Mouse (Mus musculus) gastrocnemius, postnatal 4 days (tissue): Measurements from ENCODE around the gene Pou6f1. TPM values are rescaled to one million over a fixed set of nuclear protein-coding genes. Genes with fewer than 3 reads are reported as not detected.
"Not testable (repeated sequence)": the region's sequence is repeated elsewhere in the genome, so short reads cannot be mapped to it uniquely, and the experiment has no call there.

Experiments
- DNase-seq, 2 experiments: peaks; one replicate each; pipeline ENCODE4 v3.0.0; 2021 to 2022; ENCODE audit warnings: low spot score in 2 of 2, mixed read lengths in 2 of 2
- total RNA-seq, 2 experiments: library from RNA; stranded (reverse); gene quantifications; 2 replicates each; pipeline ENCODE4 v1.2.3; 2021

Pou6f1 gene
- total RNA-seq, 2 experiments from 2014 or later = 15.2 TPM

DNA sequence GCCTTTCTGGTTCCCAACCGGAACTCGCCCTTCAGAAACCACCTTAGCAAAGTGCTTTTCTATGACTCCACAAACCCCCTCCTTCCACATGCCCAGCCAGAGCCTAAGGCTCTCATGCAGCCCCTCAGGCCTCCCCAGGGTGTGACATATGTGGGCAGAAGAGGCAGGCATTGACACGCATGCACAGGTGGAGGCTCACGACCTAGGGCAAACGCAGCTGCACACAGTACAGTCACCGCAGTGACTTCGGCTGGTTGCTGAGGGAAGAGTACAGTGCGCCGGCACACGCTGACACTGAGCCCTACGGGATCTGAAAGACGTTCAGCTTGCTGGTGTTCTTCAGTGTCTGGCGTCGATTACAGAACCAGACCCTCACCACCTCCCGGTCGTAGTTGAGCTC, 21.8 kb downstream of the Pou6f1 start:
- DNase-seq = no peak

DNA sequence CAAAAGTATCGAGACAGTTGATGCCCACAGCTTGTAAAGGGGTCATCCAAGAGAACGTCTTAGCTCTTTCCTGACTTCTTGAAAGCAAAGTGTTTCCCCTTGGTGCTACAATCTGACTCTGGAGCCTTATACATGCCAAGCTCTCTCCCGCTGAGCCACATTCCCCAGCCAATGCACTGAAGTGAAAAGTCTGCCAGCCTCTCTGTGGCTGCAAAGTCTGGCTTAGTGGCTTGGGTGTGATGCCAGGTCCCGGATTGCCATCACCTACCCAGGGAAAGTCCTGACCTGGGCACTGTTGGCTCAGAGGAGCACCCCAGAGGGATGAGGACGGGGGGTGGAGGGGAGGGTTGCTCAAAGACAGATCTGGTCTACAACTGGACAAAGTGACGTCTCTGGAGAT, 23.0 kb downstream of the Pou6f1 start:
- no peak for DNase-seq

DNA sequence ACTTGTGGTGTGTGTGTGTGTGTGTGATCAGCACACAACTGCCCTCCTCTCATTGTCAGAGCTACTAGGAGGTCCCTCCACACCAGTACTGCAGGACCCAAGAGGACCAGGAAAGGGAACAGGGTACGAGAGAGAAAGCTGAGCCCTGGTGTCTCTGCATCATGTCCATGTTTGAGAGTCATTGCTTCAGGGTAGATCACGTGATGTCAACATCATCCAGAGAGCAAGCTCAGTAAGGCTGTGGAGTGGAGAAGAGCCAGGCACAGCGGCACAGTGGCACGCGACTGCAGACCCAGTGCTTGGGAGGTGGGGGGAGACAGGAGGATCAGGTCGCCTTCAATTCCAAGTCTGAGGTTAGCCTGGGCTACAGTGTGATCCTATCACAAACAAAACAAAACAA, 23.4 kb downstream of the Pou6f1 start:
- no peak for DNase-seq

DNA sequence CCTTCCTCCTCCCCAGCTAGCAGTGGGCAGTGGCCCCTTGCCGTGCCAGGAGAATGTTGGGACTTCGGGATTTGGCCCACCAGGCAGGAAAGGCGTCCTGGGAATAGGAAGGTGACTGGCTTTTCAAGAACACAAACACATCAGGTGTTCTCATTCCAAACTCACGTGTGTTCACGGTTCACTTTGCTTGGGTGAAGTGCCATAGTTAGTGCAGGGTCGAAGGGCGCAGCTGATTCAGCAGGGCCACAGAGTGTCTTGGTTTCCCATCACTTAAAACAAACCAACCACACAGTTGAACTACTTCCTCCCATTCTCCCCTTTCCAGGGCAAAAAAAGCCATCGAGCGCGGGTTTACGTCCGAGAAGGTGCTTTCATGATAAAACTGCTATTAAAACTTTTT, 24.4 kb downstream of the Pou6f1 start:
- no peak for DNase-seq

DNA sequence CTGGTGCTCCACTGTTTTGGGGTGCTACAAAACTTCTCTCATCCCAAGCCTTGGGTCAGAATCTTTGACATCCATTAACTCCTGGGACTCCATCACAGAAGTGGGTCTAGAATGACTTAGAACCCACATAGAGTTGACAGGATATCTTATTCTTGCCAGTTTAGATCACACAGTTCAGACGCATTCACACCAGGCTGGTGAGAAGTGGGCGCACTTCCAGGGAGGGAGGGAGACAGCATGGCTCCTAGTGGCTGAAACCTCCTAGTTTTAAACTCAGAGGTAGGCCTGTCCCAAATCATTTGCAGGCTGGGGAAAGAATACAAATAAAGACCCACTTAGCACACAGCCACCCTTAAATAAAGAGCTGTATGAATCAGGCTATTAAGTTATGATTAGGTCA, 25.4 kb downstream of the Pou6f1 start:
- DNase-seq = no peak

DNA sequence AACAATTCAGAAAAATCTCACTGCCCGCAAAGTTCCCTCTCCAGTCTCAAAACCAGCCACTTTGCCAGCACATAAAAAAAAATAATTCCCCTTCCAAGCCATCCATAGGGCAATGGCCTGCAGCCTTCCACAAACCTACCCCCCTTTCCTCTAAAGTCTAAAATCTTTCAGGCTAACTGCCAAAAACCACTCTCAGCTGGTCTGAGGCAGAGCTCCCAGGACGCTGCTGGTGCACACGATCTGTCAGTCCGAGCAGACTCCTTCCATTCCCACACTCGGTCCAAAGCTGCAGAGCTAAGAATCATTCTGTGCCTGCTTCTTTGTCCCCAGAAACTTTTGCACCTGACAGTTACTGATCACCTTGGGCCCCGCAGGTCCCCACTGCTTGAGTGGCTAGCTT, 25.8 kb downstream of the Pou6f1 start:
- no peak for DNase-seq

DNA sequence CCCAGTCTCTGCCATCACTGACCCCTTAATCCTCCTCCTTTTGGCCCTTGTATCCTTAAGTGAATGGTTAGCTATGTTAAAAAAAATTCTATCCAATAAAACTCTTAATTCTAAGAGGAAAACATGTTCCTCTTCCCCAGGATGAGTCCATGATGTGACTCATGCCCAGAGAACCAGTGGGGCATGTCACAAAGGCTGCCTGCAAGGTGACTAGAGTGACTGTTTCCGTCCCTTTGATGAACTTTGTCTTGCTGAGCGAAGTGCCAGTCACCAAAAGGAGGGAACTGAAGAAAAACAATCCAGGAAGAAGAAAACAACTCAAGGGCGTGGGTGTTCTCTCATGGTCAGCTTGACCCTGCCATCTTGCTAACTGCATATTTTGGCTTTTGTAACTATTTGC, 30.5 kb downstream of the Pou6f1 start:
- DNase-seq = no peak

DNA sequence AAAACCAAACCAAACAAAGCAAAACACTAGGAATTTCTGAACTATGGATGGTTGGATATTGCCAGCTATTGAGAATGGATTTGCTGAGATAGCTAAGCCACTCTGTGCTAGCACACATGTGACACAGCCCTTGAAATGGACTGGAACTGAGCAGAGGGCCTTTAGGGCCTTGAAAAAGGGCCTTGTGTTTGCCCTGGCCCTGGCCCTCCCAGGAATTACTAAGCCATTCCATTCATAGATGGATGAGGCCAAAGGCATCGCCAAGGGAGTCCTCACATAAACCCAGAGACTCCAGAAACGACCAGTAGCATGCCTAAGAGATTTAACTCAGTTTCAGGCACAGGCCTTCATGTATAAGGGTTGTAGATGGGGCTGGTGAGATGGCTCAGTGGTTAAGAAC, 33.3 kb downstream of the Pou6f1 start:
- DNase-seq = no peak

DNA sequence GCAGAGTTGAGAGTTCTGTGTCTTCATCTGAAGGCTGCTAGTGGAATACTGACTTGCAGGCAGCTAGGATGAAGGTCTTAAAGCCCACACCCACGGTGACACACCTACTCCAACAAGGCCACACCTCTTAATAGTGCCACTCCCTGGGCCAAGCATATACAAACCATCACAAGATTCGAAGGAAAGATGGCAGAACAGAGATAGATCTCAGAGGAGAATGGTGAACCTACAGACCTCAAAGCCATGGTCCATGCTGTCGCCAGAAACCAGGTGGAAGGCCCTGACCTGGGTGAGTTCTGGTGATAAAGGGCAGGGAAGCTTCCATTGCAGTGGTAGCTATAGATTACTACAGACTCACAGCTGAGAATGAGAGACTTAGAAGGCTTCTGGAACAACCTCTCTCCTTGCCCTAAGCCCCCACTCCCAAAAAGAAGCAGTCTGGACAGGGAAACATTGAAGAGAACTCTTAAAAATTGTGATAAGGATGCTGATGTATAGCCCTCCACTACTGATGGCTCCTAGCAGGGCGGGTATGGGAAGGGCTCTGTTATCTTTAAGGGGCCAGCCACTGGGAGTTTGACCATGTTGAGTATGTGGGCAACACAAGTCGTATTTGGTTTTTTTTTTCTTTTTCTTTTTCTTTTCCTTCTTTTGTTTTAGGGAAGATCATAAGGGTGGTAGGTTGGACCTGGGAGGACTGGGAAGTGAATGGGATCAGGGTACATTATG, 41.9 kb downstream of the Pou6f1 start:
- no peak for DNase-seq

DNA sequence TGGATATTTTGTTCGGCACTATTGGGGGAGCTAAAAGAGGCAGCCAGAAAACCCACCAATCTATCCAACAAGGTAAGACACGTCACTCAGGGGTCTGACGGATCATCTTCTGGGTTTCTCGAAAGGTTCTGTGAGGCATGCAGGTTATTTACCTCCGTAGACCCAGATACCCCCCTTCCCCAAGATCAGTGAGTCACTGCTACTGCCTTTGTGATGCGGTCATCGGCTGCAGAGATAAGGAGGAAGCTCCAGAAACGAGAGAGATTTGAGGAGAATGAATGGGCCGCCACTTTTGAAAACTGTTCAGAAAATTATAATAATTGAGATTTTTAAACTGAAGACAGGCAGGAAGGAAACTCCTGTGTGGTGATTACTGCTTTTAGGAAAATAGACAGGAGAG, 43.4 kb downstream of the Pou6f1 start:
- DNase-seq = no peak

DNA sequence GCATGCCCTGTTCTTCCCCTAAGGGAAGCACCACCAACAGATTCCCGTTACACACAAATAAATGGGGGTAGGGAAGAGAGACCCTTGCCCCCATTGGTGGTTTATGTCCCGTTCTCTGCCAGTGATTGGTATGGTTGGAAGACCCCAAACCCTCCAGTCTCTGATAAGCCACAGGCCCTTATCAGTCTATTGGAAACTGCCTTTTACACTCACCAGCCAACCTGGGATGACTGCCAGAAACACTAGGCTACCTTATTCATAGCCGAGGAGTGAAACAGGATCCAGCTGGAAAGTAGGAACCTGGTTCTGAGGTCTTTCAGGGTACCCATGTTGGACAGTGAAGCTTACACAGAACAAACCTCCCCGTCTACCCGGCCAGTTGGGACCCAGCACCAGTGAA, 43.8 kb downstream of the Pou6f1 start:
- DNase-seq = no peak

DNA sequence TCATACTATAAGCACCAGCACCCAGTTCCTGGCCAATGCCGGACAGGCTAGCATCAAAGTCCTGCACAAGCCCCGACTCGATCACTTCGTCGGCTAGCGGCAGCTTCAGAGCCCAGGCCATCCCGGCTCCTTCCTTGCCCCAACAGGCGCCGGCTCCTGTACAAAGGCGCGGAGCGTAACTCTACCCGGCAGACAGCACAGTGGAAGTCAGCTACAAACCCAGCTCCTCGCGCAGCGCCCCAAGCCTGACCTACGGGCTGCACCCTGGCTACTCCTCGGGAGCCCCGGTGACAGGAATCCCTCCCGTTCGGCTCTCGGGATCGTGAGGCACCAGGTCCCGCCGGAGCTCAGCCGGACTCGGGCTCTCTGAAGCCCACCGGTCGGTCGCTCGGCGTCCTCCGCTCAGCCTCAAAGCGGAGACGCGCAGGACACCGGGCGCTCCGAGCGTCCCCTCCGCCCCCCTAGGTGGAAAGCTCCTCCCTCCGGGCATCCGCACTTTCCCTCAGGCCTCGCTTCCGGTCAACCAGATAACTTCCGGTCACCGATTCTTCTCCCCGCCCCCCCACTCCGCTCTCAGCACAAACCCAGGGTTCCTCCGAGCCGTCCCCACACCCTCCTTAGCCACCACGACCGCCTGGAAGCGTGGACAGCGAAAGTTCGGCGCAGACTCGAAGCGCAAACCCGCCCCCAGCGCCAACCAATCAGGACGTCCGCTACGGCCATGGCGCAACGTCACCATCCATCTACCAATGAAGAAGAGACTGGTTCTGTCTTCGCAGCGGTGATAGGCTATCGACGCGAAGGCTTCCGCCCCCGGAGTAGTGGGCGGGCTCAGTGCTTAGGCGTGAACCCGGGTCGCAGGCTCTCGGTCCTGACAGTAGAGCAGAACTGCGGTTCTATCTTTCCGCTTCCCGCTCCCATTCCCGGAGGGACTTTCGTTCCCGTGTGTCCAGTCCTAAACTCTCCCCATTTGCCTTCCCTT, 48.2 kb downstream of the Pou6f1 start, which contains the start of gene Tfcp2:
TSS of gene Tfcp2 (minus strand) at position 683 of the 982 bp plus-strand sequence.
- peak; percentile 95 to 98 for DNase-seq

DNA sequence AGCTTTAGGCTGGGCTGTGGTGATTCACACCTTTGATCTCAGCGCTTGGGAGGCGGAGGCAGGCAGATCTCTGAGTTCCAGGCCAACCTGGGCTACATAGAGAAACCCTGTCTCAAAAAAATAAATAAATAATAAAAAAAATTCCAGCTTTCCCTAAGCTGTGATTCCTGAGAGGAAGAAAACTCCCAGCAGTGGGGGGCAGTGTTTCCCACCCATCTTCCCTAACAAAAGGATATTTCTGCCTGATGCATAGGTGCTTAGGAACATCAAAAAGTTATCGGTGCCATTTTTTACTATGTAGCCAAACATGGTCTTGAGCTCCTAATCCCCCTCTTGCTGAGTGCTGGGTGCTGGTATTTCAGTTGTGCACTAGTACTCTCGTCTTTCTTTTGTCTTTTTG, 49.5 kb downstream of the Pou6f1 start:
- no peak for DNase-seq

DNA sequence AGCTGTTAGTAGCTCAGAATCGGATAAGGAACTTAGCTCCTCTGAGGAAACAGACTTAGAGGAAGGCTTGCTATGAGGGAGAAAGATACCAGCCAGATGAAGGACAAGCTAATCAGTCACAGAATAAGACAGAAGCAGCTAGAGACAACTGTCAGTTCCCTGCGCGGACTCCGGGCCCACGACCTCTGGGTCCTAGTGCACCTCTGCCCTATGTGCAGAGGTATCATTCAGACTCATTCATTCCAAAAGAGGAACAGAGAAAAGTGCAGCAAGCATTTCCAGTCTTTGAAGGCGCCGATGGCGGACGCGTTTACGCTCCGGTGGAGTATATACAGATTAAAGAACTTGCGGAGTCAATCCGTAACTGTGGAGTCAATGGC, 56.1 kb downstream of the Pou6f1 start:
- not testable (repeated sequence) for DNase-seq

DNA sequence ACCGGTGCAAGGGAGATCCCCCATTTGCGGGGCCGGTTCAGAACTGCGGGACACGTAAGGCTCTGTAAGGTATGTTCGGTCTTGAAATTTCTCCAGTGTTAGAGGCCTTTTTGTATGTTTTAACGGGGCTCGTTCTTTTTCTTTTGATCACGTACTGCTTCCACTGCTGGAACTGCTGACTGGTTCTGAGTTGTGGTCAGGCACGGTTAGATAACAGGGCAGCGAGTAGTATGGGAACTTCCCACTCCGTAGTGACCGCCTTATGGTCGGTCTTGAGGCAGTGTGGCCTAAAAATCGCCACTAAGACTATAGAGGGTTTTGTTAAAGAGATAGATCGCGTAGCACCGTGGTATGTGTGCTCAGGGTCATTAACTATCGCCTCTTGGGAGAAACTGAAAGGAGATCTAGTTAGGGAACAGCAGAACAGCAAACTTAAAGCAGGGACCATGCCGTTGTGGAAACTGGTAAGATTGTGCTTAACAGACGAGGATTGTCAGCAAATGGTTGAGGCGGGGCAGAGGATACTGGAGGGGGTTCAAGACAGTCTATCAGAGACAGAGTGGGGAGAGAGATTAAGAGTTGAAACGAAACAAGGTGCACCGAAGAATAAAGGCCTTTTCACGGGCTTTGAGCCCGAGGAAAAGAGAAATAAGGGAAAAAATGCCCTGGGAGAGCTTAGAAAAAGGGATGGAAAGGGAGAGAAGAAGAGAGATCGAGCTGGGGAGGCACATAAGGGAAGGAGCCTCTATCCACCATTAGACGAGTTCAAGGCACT, 56.7 kb downstream of the Pou6f1 start:
- not testable (repeated sequence) for DNase-seq

DNA sequence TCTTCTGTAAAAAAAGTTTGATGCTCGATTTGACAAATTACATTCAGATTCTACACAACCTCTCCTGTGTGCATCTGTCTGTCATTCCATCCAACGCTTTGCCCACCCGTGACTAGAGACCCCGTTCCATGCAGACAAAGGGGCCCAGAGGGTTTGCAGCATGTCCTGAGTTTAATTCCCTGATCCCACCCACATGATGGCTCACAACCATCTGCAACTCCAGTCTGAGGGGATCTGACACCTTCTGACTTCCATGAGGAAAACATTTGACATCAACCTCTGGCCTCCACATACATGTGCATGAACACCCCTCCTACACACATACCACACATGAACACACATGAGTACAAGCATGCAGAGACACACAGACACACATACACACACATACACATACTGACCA, 58.4 kb downstream of the Pou6f1 start:
- no peak for DNase-seq

DNA sequence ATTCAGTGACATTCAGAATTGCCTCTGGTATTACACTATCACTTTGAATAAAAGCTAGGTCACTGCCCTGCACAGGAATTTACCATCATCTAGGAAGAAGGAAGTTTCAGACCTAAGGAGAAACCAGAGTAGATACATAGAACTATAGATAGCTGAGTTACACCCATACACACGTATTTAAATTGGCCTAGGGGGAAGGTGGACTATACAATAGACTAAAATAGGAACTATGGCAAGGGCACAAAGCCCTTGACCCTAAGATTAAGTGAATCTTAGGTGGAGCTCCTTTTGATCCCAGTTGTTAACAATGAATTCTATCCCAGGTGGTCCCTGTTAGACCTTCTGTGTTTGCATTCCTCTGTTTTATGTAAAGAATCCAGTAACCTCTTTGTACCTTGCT, 58.8 kb downstream of the Pou6f1 start:
- DNase-seq = not testable (repeated sequence)

DNA sequence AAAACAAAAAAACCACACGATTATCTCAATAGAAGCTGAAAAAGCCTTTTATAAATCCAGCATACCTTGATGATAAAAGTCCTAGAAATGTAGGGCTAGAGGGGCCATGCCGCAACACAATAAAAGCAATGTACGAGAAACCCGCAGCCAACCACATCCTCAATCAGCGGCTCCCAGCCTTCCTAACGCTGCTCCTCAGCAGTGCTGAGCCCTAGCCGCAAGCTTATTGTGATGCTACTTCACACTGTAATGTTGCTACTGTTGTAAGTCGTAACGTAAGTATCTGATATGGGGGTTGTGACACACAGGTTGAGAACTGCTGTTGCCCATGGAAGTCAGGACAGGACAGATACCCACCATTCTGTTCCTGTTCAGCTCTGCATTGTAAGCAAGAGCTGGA, 60.4 kb downstream of the Pou6f1 start:
- no peak for DNase-seq

DNA sequence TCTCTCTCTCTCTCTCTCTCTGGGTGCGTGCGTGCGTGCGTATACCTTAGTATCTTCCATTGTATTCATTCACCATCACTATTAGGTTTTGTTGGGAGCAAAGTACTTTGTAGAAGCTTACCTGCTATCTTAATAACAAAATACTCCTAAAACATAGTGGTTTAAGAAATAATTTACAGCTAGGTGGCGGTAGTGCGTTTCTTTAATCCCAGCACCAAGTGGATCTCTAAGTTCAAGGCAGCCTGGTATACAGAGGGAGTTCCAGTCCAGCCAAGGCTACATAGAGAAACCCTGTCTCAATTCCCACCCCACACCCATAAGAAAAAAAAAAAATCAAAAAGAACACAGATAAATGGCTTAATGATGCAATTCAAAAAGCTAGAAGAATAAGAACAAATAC, 61.9 kb downstream of the Pou6f1 start:
- no peak for DNase-seq

DNA sequence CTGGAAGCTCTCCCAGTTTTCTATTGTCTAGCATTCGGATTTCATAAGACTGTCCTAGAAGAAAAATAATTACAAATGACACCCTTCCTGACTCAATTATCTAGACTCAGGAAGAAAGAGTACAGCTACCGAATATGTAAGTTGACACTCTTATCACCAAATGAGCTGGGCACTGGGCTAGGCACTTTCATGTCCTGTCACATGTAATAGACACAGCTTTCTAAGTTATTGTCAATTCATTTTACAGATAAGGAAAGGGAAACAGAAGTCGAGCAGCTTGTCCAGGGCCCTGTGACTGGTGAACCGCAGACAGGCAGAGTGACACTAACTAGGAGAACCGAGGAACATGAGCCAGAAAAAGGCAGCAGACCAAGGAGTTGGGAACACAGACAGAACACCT, 71.9 kb downstream of the Pou6f1 start:
- no peak for DNase-seq

DNA sequence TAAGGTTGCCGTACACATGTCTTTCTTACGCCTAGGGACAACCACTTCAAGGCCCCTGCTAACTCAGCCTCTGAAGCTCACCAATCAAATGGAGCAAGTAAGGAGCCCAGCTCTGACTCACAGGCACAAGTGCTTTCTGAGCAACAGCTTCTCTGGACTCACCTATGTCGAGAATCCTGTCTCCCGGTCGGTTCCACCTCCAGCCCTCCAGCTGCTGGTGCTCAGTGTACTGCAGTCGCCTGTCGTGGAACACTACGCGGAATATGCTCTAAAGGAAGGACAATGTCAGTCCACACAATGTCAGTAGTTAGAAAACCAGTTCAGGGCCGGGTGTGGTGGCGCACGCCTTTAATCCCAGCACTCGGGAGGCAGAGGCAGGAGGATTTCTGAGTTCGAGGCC, 74.4 kb downstream of the Pou6f1 start:
- DNase-seq = no peak
